ENCODE assay signal across 11 mouse cellular contexts in the genomic region with DNA sequence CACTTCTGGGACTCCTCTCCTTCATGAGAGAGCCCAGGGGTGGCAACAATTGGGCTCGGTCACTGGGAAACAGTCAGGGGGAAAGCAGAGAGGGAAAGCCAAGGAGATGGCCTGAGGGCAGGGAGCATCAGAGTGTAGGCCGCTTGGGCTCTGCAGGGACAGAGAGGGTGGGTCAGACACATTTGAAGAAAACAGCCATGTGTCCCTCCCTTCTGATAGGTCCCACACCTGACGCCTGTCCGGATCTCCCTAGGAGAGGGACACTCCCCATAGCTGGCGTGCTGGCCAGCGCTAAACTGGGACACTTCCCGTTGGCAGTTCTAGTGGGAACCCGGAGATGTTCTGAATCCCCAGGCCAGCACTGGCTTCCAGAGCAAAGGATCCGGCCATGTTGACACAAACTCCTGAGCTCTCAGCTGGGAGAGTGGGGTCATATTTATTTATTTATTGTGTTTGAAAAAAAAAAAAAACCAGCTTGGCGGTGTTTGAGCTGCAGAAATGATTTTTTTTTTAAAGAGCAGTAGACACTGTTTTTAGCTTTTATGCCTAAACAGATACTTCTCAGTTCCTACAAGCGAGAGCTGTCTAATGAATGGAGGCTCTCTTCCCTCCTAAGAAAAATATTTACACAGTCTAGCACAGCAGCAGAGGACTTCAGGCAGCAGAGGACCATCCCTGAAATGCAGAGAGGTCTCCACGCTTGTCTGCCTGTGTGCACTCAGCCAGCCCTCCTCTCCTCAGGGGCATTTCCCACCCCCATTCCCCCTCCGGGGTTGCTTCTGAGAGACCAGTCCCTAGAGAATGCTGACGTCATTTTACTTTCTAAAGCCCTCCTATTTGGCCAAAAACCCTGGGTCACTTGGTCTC.
DNase-seq lines count a peak whose midpoint lies in the region; ATAC-seq lines count a peak whose summit lies in the region.
"Had no signal": no experiment of that assay in that cellular context is flagged by ENCODE, and none has a peak within 500 bp of the region (broad histone marks: within the 10 kb centered on the region; RNA-seq: fewer than 3 reads in every experiment).

No protein-coding gene starts in this region.

- no peaks in the 10 kb centered on the region for H3K36me3 ChIP-seq in kidney, embryonic 14.5 days (ENCODE audit: control insufficient read depth, insufficient read depth, low read length)
- H3K36me3 ChIP-seq in embryonic facial prominence, embryonic 10.5 days (replicated peaks) = no peaks in the 10 kb centered on the region
- H3K36me3 ChIP-seq in embryonic facial prominence, embryonic 15.5 days = no peaks in the 10 kb centered on the region
- no peaks in the 10 kb centered on the region for H3K36me3 ChIP-seq in lung, embryonic 16.5 days (ENCODE audit: control insufficient read depth, insufficient read depth, low read length)
- H3K36me3 ChIP-seq: neural tube, embryonic 13.5 days had no signal

- no peak for DNase-seq in kidney, postnatal 14 days
- DNase-seq in embryonic facial prominence, embryonic 10.5 days (ENCODE audit: low spot score) = no peak
- DNase-seq in adrenal gland, postnatal 25 days = no peak
- DNase-seq: right cerebral cortex, postnatal 14 days; thymus, adult 2 months had no signal

- WGBS in kidney, embryonic 14.5 days = 23% methylated on average over 14 of the region's 14 CpGs
- WGBS in embryonic facial prominence, embryonic 10.5 days = 36% methylated on average over 14 of the region's 14 CpGs
- WGBS in embryonic facial prominence, embryonic 15.5 days = 36% methylated on average over 14 of the region's 14 CpGs
- WGBS in lung, embryonic 16.5 days = 23% methylated on average over 14 of the region's 14 CpGs

- H3K27me3 ChIP-seq in kidney, embryonic 14.5 days (ENCODE audit: control insufficient read depth, insufficient read depth, low read length) = peaks cover 29% of the 10 kb centered on the region; the same call in 1 of the 2 replicates
- H3K27me3 ChIP-seq in embryonic facial prominence, embryonic 10.5 days (replicated peaks; ENCODE audit: low read depth, poor library complexity, severe bottlenecking) = peaks cover 98% of the 10 kb centered on the region
- peaks cover 43% of the 10 kb centered on the region; the same call in 1 of the 2 replicates for H3K27me3 ChIP-seq in embryonic facial prominence, embryonic 15.5 days
- no peaks in the 10 kb centered on the region for H3K27me3 ChIP-seq in lung, embryonic 16.5 days (ENCODE audit: control insufficient read depth, insufficient read depth, low read depth, low read length)

- H3K9ac ChIP-seq in kidney, embryonic 14.5 days (ENCODE audit: low read depth, low read length) = no peak overlapping the region
- no peak overlapping the region for H3K9ac ChIP-seq in embryonic facial prominence, embryonic 15.5 days
- no peak overlapping the region for H3K9ac ChIP-seq in lung, embryonic 16.5 days (ENCODE audit: low read length)
- H3K9ac ChIP-seq: neural tube, embryonic 13.5 days had no signal

- no peak overlapping the region for H3K27ac ChIP-seq in kidney, embryonic 14.5 days (ENCODE audit: low read depth, low read length)
- H3K27ac ChIP-seq in embryonic facial prominence, embryonic 10.5 days (replicated peaks) = peak overlapping the region; percentile 57; the same call in 1 of the 2 replicates
- H3K27ac ChIP-seq in embryonic facial prominence, embryonic 15.5 days (replicated peaks) = peak overlapping the region; percentile 44; the same call in 1 of the 2 replicates
- peak overlapping the region; percentile 93 for H3K27ac ChIP-seq in lung, embryonic 16.5 days (ENCODE audit: low read length)
- H3K27ac ChIP-seq: neural tube, embryonic 13.5 days had no signal

- no peak overlapping the region for H3K4me3 ChIP-seq in kidney, embryonic 14.5 days (ENCODE audit: low read length)
- no peak overlapping the region for H3K4me3 ChIP-seq in embryonic facial prominence, embryonic 10.5 days
- no peak overlapping the region for H3K4me3 ChIP-seq in embryonic facial prominence, embryonic 15.5 days (replicated peaks)
- no peak overlapping the region for H3K4me3 ChIP-seq in lung, embryonic 16.5 days (ENCODE audit: low read length)
- H3K4me3 ChIP-seq: neural tube, embryonic 13.5 days had no signal

- peaks cover 27% of the 10 kb centered on the region for H3K4me1 ChIP-seq in kidney, embryonic 14.5 days (ENCODE audit: control insufficient read depth, insufficient read depth, low read length)
- H3K4me1 ChIP-seq in embryonic facial prominence, embryonic 10.5 days = peaks cover 83% of the 10 kb centered on the region
- peaks cover 27% of the 10 kb centered on the region for H3K4me1 ChIP-seq in embryonic facial prominence, embryonic 15.5 days
- peaks cover 60% of the 10 kb centered on the region for H3K4me1 ChIP-seq in lung, embryonic 16.5 days (replicated peaks; ENCODE audit: control insufficient read depth, insufficient read depth, low read length)

- no peak overlapping the region; the same call in 1 of the 2 replicates for H3K4me2 ChIP-seq in kidney, embryonic 14.5 days (replicated peaks; ENCODE audit: low read depth, low read length)
- no peak overlapping the region for H3K4me2 ChIP-seq in embryonic facial prominence, embryonic 15.5 days (replicated peaks)
- H3K4me2 ChIP-seq in lung, embryonic 16.5 days (ENCODE audit: low read depth, low read length) = no peak overlapping the region
- H3K4me2 ChIP-seq: neural tube, embryonic 13.5 days had no signal

- H3K9me3 ChIP-seq in kidney, embryonic 14.5 days (ENCODE audit: control insufficient read depth, low read length) = no peaks in the 10 kb centered on the region
- H3K9me3 ChIP-seq in embryonic facial prominence, embryonic 10.5 days = no peaks in the 10 kb centered on the region
- no peaks in the 10 kb centered on the region for H3K9me3 ChIP-seq in embryonic facial prominence, embryonic 15.5 days (replicated peaks)
- no peaks in the 10 kb centered on the region for H3K9me3 ChIP-seq in lung, embryonic 16.5 days (ENCODE audit: control insufficient read depth, low read length)
- H3K9me3 ChIP-seq: neural tube, embryonic 13.5 days had no signal

- ATAC-seq in kidney, embryonic 14.5 days (ENCODE audit: low FRiP score, low TSS enrichment) = peak; percentile 65; the same call in 1 of the 2 replicates
- ATAC-seq in embryonic facial prominence, embryonic 15.5 days (ENCODE audit: insufficient number of reproducible peaks, low FRiP score, low TSS enrichment, low read depth) = no peak
- ATAC-seq in lung, embryonic 16.5 days (ENCODE audit: low read depth) = no peak
- ATAC-seq in frontal cortex, adult (ENCODE audit: low TSS enrichment) = no peak
- ATAC-seq: inflammation-experienced regulatory T-cells, adult 6 months had no signal
